Mouse (Mus musculus) heart, postnatal 36 days (tissue): ENCODE measurements around the gene Gmpr2. TPM values are rescaled to one million over a fixed set of nuclear protein-coding genes. Genes with fewer than 3 reads are reported as not detected.

Source experiments
- DNase-seq, 2 experiments: peaks; one replicate each; pipeline ENCODE4 v3.0.0; 2021 to 2022
- intact Hi-C: fragments of 180-260 bp; cut with DNase I; formaldehyde crosslinking; loops from one replicate; pipeline ENCODE4 v1.15.1; 2025
- total RNA-seq, 2 experiments: library from RNA; stranded (reverse); gene quantifications; 2 replicates each; pipeline ENCODE4 v1.2.3; 2021

Gene Gmpr2
- total RNA-seq, 2 experiments from 2014 or later = 10.8 to 11.0 TPM

DNA sequence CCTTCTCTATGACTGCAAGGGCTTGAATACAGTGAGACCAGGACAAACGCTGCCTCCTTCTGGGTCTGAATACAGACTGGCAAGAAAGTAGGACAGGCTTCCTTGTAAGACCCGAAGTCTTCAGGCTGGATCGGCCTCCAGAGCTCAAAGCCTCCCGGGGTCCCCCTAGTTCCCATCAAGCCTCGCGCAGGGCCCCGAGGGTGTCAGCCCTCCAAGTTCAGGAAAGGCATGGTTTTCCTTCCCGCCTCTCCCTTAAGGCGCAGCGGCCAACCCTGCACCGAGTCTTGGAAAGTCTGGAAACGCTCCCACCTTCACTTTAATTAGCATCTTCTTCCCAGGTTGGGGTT lies 282 bp upstream of the Gmpr2 start:
- intact Hi-C loops = loop anchor here (5.0 kb wide), 1 partner anchor 34 kb away; the partner anchor contains the start of genes Gm49378 and Ipo4
- DNase-seq = no peak

DNA sequence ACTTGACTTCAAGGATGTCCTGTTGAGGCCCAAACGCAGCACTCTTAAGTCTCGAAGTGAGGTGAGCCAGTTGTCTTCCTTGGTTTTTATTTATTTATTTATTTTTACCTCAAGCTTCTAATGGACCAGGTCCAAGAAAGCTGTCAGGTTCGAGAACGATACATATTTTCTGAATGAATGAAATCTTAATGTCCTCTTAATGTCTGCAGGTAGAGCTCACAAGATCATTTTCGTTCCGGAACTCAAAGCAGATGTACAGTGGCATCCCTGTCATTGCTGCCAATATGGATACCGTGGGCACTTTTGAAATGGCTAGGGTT lies 960 bp downstream of the Gmpr2 start:
- intact Hi-C loops = loop anchor here (5.0 kb wide), 1 partner anchor 35 kb away; the partner anchor contains the start of genes Gm49378 and Ipo4
- no peak for DNase-seq

DNA sequence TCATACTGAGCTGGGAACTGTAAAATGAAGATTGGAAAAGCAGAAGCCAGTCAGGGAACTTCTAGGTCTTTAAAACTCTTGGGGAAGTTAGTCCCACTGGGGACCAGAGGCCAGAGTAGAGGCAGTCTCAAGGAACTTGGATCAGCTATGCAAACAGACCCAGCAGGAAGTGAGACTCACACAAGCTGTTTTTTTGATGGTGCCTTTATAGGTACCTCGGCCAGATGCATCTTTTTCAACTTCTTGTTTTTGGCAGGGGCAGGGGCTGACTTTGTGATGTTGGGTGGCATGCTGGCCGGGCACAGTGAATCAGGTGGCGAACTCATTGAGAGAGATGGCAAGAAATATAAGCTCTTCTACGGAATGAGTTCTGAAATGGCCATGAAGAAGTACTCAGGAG lies 5.9 kb downstream of the Gmpr2 start:
- intact Hi-C loops = no loop called here
- no peak for DNase-seq

DNA sequence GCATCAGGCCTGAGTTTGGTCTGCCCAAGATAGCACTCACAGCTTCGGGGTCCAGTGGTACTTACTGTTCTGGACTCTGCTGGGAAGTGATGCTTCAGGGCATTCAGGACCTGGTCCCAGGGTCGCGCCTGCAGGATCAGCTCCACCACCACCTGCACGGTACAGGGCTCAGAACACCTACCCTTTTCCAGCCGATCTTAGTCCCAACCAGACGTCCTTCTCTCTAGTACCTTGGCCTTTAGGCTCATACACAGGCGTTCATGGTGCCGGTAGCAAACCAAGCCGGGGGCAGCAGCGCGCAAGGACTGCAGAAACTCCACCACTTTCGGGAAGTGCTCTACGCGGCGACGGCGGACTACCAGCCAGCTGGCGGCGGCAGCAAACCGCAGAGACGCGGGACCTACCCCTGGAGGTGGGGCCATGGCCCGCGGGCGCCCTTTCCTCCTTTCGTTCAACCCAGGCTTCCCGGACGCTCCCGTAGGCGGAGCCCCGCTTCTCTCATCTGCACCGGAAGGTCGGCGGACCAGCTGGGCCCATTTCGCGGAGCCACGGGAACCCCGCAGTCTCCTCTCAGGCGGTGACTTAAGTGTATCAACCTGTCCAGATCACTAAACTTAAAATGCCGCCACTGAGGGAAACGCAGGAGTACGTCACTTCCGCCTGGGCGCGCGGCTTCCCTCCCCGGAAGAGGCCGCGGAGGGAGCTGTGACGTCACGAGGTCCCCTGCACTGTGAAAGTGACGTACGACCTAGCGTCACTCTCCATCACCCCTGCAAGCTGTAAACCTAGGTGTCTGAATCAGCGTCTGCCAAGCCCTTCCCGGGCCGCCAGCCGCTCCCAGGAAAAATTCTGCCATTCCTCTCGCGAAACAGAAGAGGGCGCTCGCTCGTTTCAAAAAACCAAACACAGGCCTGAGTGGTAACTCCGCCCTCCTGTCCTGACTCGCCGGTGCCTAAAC lies 9.7 kb downstream of the Gmpr2 start, which contains the start of gene Tinf2:
Tinf2 (minus strand) TSS at position 661 of the 958 bp plus-strand sequence.
- intact Hi-C loops = loop anchor here (1.0 to 5.0 kb wide), 3 partner anchors 41 to 81 kb away; partner anchors contain the start of genes Ltb4r2 and Rabggta
- peak; percentile 91 to 94 for DNase-seq

DNA sequence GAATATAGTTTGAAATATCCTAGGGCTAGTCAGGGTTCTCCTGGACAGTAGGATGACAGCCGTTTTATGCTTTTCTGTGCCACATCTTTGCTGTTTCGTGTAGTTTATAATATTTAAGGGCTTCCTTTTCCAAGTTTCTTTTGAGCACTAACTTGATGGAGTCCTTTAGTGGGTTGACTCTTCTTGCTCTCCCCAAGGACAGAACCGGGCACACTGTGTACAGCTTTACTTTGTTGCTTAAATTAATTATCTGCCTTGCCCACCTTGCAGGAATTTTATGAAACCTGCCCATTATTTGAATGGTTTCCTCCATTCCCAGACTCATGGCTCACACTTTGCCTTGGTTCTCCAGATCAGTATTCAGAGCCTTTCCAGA lies 10.4 kb downstream of the Gmpr2 start:
- intact Hi-C loops = loop anchor here (1.0 to 5.0 kb wide), 3 partner anchors 40 to 80 kb away; partner anchors contain the start of genes Ltb4r2 and Rabggta
- DNase-seq = no peak

DNA sequence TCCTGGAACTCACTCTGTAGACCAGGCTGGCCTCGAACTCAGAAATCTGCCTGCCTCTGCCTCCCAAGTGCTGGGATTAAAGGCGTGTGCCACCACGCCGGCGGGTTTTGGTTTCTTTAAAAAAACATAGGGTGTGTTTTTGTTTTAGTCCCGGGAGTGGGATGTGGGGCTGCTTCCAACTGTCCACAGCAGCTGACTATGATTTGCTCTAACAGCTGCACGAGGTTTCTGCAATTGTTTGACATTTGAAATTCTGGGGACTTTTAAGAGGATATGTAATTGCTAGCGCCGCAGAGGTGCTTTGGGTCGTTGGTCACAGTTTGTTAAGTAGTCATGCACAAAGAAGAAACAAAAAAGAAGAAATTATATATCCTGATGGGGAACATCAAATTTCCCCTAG lies 17.7 kb downstream of the Gmpr2 start:
- DNase-seq = no peak
- intact Hi-C loops = no loop called here

DNA sequence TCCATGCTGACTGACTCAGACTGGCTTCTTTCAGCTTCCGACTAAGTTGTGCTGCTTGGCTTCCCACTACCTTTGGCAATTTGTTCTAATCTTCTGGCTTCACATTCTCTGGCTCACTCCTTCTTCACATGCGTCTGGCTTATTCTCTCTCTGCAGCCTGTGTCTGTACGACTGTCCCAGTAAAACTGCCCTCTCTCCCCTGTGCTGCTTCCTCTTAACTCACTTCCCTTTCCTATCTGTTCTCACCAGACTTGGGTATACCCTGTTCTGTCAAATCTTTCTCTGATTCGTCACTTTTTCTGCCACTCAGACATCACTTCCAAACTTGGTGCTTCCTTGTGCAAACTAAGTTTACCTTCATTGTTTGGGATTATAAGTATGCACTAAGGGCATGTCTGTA lies 25.5 kb downstream of the Gmpr2 start:
- intact Hi-C loops = no loop called here
- DNase-seq = no peak

DNA sequence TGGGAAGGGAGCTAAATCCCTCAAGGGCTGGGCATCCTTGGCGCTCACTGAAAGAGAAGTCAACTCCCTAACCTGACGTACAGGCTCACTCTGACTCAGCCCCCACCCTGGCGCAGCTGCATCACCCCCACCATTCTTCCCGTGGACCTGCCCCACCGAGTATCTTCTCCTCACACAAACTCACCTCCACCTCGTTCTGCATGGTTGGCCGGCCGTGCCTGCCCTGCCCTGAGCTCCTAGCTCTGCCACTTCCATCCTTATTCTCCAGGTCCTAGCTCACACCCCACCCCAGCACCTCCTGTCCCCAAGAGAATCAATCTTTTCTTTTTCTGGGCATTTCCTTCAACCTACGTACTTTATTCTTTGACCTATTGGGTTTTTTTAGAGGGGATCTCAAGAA lies 29.4 kb downstream of the Gmpr2 start:
- intact Hi-C loops = no loop called here
- DNase-seq = no peak

DNA sequence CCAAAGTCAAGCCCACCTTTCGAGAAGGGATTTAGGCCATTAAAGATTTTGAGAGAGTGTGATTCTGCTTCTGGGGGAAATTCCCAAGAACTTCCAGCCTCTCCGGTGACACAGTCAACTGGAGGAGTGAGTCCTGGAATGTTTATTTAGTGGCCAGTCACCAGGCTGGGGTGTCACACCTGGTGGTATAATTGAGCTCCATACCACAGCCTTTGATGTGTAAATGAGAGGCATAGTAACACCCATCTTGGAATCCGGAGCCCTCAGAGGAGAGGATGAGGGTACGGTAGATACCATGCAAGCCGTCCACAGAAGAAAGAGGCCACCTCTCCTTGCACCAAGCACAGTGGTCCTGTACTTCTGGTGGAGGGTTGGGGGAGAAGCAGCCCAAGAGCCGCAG lies 31.0 kb downstream of the Gmpr2 start:
- no peak for DNase-seq
- intact Hi-C loops = no loop called here

DNA sequence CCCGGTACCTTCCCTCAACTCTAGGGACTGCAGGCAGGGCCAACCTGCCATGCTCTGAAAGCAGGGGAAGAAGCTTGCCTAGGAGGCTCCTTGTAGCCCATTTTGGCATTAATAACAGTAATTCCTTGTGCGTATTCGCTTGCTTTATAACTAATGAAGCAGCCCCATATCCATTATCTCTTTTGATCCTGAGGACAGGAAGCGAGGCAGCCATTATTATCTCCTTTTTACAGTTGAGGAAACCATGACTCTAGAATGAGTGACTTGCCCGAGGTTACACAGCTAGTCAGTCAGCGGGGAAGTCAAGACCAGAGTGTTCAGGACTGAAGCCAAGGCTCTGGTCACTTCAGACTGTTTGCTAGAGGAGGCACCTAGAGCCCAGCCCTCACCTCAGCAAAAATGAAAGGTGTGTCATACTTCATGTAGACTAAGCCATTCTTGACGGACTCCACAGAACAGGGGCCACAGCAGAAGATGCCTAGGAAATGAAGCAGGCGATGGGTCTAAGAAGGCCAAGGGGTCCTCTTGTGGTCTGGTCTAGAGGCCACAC lies 34.4 kb downstream of the Gmpr2 start:
- no peak for DNase-seq
- intact Hi-C loops = no loop called here

DNA sequence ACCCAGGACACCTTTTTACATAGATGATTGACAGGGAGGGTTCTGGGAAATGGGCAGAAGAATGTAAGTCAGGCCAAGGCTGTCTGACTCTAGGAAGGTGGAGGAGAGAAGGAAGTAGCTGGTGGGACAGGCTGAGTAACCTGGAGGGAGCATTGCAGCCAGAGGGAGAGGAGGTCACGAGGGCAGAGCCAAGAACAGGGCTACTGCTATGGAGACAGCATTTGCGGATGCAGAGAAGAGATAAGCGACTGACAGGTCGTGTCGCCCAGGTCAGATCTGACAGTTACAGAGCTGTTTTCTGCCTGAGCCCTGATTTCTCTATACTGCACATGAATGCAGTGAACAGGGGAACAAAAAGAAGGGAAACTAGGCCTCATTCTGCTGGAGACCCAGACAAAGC lies 35.7 kb downstream of the Gmpr2 start:
- DNase-seq = no peak
- intact Hi-C loops = no loop called here

DNA sequence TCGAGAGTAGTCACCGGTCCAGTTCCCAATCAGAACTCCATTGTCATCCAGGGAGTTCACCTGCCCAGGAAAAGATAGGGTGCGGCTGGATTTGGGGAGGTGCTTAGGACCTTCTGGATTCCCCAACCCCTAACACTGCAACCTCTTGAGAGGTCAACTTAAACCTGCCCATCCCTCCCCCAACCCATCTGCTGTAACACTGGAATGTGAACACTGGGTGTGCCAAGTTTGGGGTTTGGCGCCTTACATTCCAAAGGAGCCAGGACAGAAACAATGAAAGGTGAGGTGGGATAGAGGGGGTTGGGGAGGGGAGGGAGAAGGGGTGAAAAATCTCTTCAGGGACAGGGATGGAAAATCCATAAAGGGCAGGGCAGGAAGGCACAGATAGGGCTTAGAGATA lies 37.8 kb downstream of the Gmpr2 start:
- no peak for DNase-seq
- intact Hi-C loops = no loop called here

DNA sequence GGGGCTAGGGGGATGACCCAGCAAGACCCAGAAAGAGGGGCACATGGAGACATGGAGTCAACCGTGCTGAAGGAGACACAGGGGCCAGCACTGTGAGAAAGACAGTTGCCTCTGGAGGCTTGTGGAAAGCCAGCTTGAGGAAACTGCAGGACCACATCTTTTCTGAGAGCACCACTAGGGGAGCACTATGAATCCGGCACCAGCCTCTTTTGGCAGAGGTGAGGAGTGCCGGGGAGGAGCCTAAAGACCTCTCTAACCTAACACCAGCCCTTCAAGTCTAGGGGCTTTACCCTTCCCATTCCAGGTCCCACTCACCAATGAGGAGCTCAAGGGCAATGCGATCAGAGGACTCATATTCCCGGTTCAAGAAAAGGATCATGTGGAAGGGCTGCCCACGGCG lies 40.0 kb downstream of the Gmpr2 start:
- intact Hi-C loops = no loop called here
- no peak for DNase-seq

DNA sequence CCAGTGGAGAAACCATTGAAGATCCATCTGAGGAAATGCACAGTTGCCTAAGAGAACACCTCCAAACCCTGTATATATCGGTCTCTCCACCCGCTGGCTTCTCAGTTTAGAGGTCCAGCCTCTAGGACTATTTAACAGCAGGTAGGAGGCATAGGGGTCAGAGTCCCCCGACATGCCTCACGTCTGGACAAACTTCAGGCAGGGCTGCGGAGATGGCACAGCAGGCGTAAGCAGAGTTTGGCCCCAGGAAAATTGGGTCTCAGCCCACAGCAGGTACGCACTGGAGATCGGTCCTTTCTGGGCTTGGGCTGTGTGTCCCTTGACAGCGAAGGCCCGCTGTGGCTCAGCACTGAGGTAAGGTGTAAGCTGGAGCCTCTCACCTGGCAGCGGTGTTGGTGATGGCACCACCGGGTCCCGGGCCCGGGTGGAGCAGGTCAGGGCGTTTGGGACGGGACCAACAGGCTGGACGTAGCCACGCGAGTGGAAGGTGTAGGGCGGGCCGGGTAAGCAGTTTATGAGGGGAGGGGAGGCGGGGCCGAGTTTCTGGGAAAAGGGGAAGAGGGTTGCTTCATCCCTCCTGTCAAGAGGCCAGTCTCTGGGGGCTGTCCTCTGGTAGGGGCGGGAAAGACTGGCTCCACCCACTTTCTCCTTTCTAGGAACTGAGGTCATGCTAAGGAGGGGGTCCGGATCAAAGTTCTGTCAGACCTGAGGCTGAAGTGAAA lies 41.4 kb downstream of the Gmpr2 start:
- DNase-seq = peak in 1 of 2 experiments; percentile 43
- intact Hi-C loops = no loop called here

DNA sequence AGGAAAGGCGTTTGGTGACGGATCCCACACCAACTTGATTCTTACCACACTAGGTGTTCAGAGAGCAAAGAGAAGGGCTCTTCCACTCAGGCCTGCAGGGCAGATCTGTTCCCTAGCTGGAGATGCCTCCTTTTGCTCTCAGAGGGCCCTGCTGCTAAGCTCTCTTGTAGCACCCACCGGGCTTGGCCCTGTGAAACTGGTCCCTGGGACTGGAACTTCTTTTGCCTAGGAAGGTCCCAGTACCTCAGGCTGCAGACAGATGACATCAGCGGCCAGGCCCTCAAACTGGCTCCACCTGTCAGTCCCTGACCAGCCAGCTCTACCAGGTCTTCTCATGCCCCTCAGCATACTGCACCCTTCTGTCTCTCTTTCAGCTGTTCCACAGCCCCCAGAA lies 42.0 kb downstream of the Gmpr2 start, which contains the start of gene Tgm1:
Tgm1 (minus strand) TSS at position 198 of the 394 bp plus-strand sequence.
- no peak for DNase-seq
- intact Hi-C loops = no loop called here

DNA sequence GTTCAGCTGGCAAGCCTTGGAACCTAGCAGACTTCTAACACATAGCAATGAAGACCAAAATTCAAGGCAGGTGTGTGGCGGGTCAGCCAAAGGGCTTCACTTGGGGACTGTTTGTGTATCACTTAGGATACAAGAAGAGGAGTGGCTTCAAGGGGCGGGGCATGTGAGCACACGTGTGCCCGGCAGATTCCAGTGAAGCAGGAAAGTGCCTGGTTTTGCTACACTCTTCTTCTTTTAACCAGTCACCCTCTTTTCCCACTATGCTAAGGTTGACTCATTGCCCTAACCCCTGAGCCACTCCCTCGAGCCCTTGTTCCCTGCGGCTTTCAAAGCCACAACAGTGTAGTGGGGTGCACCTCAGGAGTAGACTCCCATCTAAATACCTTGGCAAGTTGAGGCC lies 43.2 kb downstream of the Gmpr2 start:
- no peak for DNase-seq
- intact Hi-C loops = no loop called here

DNA sequence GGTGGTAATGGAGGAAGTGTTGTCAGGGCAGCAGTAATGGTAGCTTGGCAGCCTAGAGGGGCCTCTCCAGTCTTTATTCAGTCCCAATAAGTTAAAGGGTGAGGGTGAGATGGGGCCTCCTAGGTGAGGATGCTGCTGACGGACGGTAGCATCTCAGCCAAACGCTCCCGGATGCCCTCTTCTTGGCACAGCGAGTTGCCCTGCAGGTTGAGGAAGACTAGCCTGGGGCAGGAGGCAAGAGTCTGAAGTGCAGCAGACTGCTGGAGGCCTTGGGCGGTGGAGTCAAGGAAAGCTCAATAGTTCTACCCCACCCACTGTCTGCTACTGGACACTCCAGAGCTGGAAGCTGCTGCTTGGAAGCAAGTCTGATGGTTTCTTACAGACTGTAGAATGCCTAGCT lies 44.5 kb downstream of the Gmpr2 start:
- no peak for DNase-seq
- intact Hi-C loops = no loop called here

DNA sequence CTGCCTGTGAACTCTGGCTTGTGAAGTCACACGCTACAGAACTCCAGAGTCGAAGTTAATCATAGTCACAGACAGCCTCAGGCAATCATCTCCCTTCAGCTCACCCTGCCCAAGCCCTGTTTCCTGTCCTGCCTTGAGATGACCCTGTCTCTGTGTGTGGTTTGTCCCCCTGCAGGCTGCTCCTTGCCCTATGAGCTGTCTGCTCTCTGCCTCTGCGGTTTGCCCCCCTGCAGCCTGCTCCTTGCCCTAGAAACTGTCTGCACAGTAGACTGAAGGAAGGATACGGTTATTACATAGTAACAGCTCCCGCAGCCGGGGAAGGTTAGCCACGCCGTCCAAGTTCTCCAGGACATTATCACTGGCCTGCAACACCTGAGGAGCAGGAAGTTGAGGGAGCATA lies 45.1 kb downstream of the Gmpr2 start:
- no peak for DNase-seq
- intact Hi-C loops = no loop called here

DNA sequence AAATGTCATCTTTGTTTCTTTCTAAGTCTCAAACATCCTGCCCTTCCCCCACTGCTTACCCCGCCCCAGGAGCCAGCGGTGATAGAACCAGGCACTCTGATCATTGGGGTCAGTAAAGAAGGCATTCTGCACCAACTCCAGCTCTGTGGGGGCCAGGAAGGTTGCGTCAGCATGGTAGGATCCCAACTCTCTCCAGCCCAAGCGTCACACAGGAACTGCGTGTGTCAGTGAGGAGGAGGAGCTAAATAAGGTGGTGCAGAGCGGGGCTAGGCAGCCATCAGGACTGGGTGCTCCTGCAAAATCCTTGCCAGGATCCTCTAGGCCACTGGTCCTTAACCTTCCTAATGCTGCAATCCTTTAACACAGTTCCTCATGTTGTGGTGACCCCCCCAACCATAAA lies 48.0 kb downstream of the Gmpr2 start:
- no peak for DNase-seq
- intact Hi-C loops = loop anchor here (5.0 kb wide), 1 partner anchor 82 kb away; the partner anchor contains the start of genes Gm49378 and Ipo4

DNA sequence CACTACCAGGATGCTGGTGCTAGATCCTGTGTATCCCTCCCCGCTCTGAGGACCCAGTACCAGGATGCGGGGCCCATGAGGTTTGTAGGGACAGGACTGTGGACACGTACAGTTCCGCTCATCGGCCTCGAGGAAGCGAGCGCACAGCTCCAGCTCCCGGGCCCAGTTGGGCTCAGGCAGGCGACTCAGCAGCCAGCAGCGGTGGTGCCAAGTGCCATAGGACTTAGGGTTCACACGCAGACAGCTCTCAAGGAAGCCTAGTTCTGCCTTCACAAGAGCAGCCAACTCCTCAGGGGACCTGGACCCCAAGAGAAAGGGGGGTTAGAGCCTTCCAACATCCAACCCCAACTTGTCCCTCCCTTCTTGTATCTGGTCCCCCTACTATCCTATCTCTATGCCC lies 48.9 kb downstream of the Gmpr2 start:
- intact Hi-C loops = loop anchor here (5.0 kb wide), 1 partner anchor 83 kb away; the partner anchor contains the start of genes Gm49378 and Ipo4
- DNase-seq = no peak

DNA sequence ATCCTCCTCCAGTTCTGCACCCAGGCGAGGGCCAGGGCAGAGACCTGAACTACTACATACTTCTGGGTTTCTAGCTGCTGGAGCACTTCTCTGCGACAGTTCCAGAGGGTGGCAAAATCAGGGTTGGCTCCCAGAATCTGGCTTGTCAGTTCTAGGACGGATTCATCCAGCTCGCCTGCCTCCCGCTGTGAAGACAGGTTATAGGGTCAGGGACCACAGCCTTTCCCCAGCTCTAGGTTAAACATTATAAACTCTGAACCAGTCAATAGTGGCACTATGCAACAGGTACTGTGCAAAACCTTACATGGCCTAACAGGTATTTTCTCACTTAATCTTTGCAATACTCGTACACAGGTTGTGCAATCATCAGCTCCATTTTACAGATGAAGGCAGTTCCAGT lies 49.3 kb downstream of the Gmpr2 start:
- intact Hi-C loops = loop anchor here (5.0 kb wide), 1 partner anchor 84 kb away; the partner anchor contains the start of genes Gm49378 and Ipo4
- no peak for DNase-seq
